ENCODE assay signal across 8 mouse cellular contexts in the genomic region with DNA sequence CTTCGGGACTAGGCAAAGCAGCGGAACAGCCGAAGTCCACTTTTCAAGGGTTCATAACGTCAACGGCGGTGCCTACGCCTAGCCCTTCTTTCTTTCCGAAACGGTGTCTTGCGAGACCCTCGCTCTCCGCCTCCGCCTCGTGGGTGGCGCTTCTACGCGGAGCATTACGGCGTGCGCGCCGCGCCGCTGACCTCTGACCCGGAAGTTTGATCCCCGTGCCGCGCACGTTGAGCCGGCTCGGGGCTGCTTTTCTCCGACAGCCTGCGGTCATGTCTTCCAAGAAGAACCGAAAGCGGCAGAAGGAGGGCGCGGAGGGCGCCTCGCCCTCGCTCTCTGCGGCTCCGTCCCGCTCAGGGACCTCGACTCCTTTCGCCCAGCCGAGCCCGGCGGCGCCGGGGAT. TPM values are rescaled to one million over a fixed set of nuclear protein-coding genes. Genes with fewer than 3 reads are reported as not detected.
DNase-seq lines count a peak whose midpoint lies in the region; ATAC-seq and TF ChIP-seq lines count a peak whose summit lies in the region.

A gene (minus strand): TSS at position 140 of the 400 bp plus-strand sequence.

- H3K4me1 ChIP-seq in E14TG2a.4 (replicated peaks; ENCODE audit: low read depth, low read length) = peaks cover 36% of the 10 kb centered on the region
- H3K4me1 ChIP-seq in forebrain, embryonic 13.5 days = peaks cover 19% of the 10 kb centered on the region
- peaks cover 19% of the 10 kb centered on the region for H3K4me1 ChIP-seq in liver, postnatal 0 days (ENCODE audit: insufficient read depth)
- peaks cover 16% of the 10 kb centered on the region; the same call in 1 of the 2 replicates for H3K4me1 ChIP-seq in neural tube, embryonic 14.5 days (ENCODE audit: control insufficient read depth, insufficient read depth, low read length)

- H3K4me2 ChIP-seq in forebrain, embryonic 13.5 days = peak within 1 kb of the TSS; percentile 94
- H3K4me2 ChIP-seq in liver, postnatal 0 days (ENCODE audit: low read depth, low read length) = peak within 1 kb of the TSS; percentile 92
- H3K4me2 ChIP-seq in neural tube, embryonic 14.5 days (ENCODE audit: low read depth, low read length) = peak within 1 kb of the TSS; percentile 95

- intact Hi-C loops in heart, postnatal 10 days (cut with DNase I) = no loop called here

- ATAC-seq in forebrain, embryonic 13.5 days = peak; percentile 90
- peak; percentile 80 for ATAC-seq in liver, postnatal 0 days
- ATAC-seq in neural tube, embryonic 14.5 days (ENCODE audit: low read depth) = peak; percentile 90

- peak; percentile 31; the same call in 1 of the 2 replicates for TF ChIP-seq EP300 in liver, postnatal 0 days (IDR thresholded peaks at IDR 0.05; ENCODE audit: low read depth)

- peaks cover 21% of the 10 kb centered on the region for H3K36me3 ChIP-seq in E14TG2a.4 (ENCODE audit: insufficient read depth, low read length)
- H3K36me3 ChIP-seq in forebrain, embryonic 13.5 days (ENCODE audit: poor library complexity, severe bottlenecking) = no peaks in the 10 kb centered on the region
- peaks cover 4% of the 10 kb centered on the region; the same call in 1 of the 2 replicates for H3K36me3 ChIP-seq in liver, postnatal 0 days (replicated peaks; ENCODE audit: insufficient read depth, low read length)
- H3K36me3 ChIP-seq in neural tube, embryonic 14.5 days (ENCODE audit: control insufficient read depth, insufficient read depth, low read length) = no peaks in the 10 kb centered on the region

- no peak for TF ChIP-seq CTCF in E14TG2a.4 (conservative IDR thresholded peaks at IDR 0.05; ENCODE audit: low read length)
- no peak for TF ChIP-seq CTCF in liver, postnatal 0 days (IDR thresholded peaks at IDR 0.05; ENCODE audit: low read depth)

- H3K9ac ChIP-seq in forebrain, embryonic 13.5 days = peak within 1 kb of the TSS; percentile 82
- H3K9ac ChIP-seq in liver, postnatal 0 days (replicated peaks) = peak within 1 kb of the TSS; percentile 92
- H3K9ac ChIP-seq in neural tube, embryonic 14.5 days (replicated peaks; ENCODE audit: low read depth, low read length) = peak within 1 kb of the TSS; percentile 68

- WGBS in forebrain, embryonic 13.5 days = under 1% methylated on average over 49 of the region's 50 CpGs
- WGBS in large intestine, adult 2 months = under 1% methylated on average over 50 of the region's 50 CpGs
- WGBS in liver, postnatal 0 days (ENCODE audit: insufficient replicate concordance) = under 1% methylated on average over 50 of the region's 50 CpGs
- WGBS in neural tube, embryonic 14.5 days = 0% methylated on average over 50 of the region's 50 CpGs

- no peaks in the 10 kb centered on the region for H3K27me3 ChIP-seq in E14TG2a.4 (ENCODE audit: insufficient read depth, low read length)
- no peaks in the 10 kb centered on the region for H3K27me3 ChIP-seq in forebrain, embryonic 13.5 days
- no peaks in the 10 kb centered on the region for H3K27me3 ChIP-seq in liver, postnatal 0 days (ENCODE audit: insufficient read depth, low read length)
- no peaks in the 10 kb centered on the region for H3K27me3 ChIP-seq in neural tube, embryonic 14.5 days (ENCODE audit: control insufficient read depth, insufficient read depth, low read length)

- H3K27ac ChIP-seq in forebrain, embryonic 13.5 days = peak within 1 kb of the TSS; percentile 71
- H3K27ac ChIP-seq in liver, postnatal 0 days (ENCODE audit: low read depth) = peak within 1 kb of the TSS; percentile 97
- H3K27ac ChIP-seq in neural tube, embryonic 14.5 days (ENCODE audit: low read depth, low read length) = peak within 1 kb of the TSS; percentile 85

- peak; percentile 85 for DNase-seq in c-Kit-positive CD71-positive TER-119-positive erythroid progenitor cells, embryonic 14.5 days (ENCODE audit: low spot score)
- peak; percentile 94 to 95 for DNase-seq in heart, postnatal 10 days
- peak; percentile 52 for DNase-seq in large intestine, adult 2 months (ENCODE audit: low read depth, low spot score)
- DNase-seq in liver, postnatal 0 days = peak; percentile 94
- DNase-seq in testis, postnatal 10 days (ENCODE audit: low spot score) = peak; percentile 96

- H3K9me3 ChIP-seq in E14TG2a.4 (ENCODE audit: low read length) = no peaks in the 10 kb centered on the region
- no peaks in the 10 kb centered on the region for H3K9me3 ChIP-seq in forebrain, embryonic 13.5 days (replicated peaks)
- H3K9me3 ChIP-seq in liver, postnatal 0 days (ENCODE audit: low read length) = no peaks in the 10 kb centered on the region
- no peaks in the 10 kb centered on the region for H3K9me3 ChIP-seq in neural tube, embryonic 14.5 days (ENCODE audit: control insufficient read depth, low read length)

- H3K4me3 ChIP-seq in E14TG2a.4 (replicated peaks; ENCODE audit: low read length) = peak within 1 kb of the TSS; percentile 96
- peak within 1 kb of the TSS; percentile 76 for H3K4me3 ChIP-seq in forebrain, embryonic 13.5 days
- H3K4me3 ChIP-seq in liver, postnatal 0 days (ENCODE audit: low read depth, low read length) = peak within 1 kb of the TSS; percentile 99
- peak within 1 kb of the TSS; percentile 91 for H3K4me3 ChIP-seq in neural tube, embryonic 14.5 days (ENCODE audit: low read depth, low read length)

RNA-seq across cellular contexts. Expression of the gene that starts here (rescaled TPM):
- 3.3 and 4.6 TPM in 2 replicates for polyA plus RNA-seq in forebrain, embryonic 13.5 days (2015; fragmentation: Nextera tagmentation; extraction: Ambion mirVana)
- 10 to 100 TPM; 18.2 to 24.2 TPM for total RNA-seq in heart, postnatal 10 days (2021)
- polyA plus RNA-seq in large intestine, adult 2 months (2012; rRNA removed) = 8.3 and 10.6 TPM in 2 replicates
- 11.2 and 11.4 TPM in 2 replicates for polyA plus RNA-seq in liver, postnatal 0 days (2015; fragmentation: Nextera tagmentation; extraction: Ambion mirVana)
- polyA plus RNA-seq in neural tube, embryonic 14.5 days (2014; fragmentation: Nextera tagmentation; extraction: Ambion mirVana) = 8.4 and 8.6 TPM in 2 replicates

Comparison
In these comparisons a context has a peak if more than half of its experiments do, and no peak if none do; other contexts are left out.
1. Peak in every context shown above with its lines: DNase-seq, ATAC-seq, H3K4me3 ChIP-seq and H3K27ac ChIP-seq.